ENCODE assay signal across 8 mouse cellular contexts in genomic region chr19:4101466-4101865, GRCm38 (mm10). TPM values are rescaled to one million over a fixed set of nuclear protein-coding genes. Genes with fewer than 3 reads are reported as not detected.
A peak's percentile ranks its signal among the peaks of the same experiment; 100 is the strongest.
DNase-seq lines count a peak whose midpoint lies in the region; ATAC-seq lines count a peak whose summit lies in the region.

No protein-coding gene starts in this region.

- WGBS in kidney, embryonic 14.5 days = 70% methylated on average over 6 of the region's 6 CpGs
- WGBS in embryonic facial prominence, embryonic 11.5 days = 53% methylated on average over 6 of the region's 6 CpGs
- 59% methylated on average over 6 of the region's 6 CpGs for WGBS in hindbrain, embryonic 13.5 days
- 44% methylated on average over 6 of the region's 6 CpGs for WGBS in midbrain, embryonic 15.5 days

- no peaks in the 10 kb centered on the region; the same call in 1 of the 2 replicates for H3K36me3 ChIP-seq in kidney, embryonic 14.5 days (ENCODE audit: control insufficient read depth, insufficient read depth, low read length)
- no peaks in the 10 kb centered on the region for H3K36me3 ChIP-seq in embryonic facial prominence, embryonic 11.5 days (replicated peaks; ENCODE audit: control insufficient read depth, insufficient read depth, low read depth, low read length)
- H3K36me3 ChIP-seq in hindbrain, embryonic 13.5 days = peaks cover 17% of the 10 kb centered on the region
- peaks cover 10% of the 10 kb centered on the region; the same call in 1 of the 2 replicates for H3K36me3 ChIP-seq in midbrain, embryonic 15.5 days (replicated peaks)

- no peak overlapping the region for H3K27ac ChIP-seq in kidney, embryonic 14.5 days (ENCODE audit: low read depth, low read length)
- no peak overlapping the region for H3K27ac ChIP-seq in embryonic facial prominence, embryonic 11.5 days (replicated peaks; ENCODE audit: low read depth, low read length)
- H3K27ac ChIP-seq in hindbrain, embryonic 13.5 days = peak overlapping the region; percentile 69
- peak overlapping the region; percentile 80 for H3K27ac ChIP-seq in midbrain, embryonic 15.5 days

- H3K9me3 ChIP-seq in kidney, embryonic 14.5 days (ENCODE audit: control insufficient read depth, low read length) = no peaks in the 10 kb centered on the region
- H3K9me3 ChIP-seq in embryonic facial prominence, embryonic 11.5 days (replicated peaks; ENCODE audit: control insufficient read depth, low read length) = no peaks in the 10 kb centered on the region
- H3K9me3 ChIP-seq in hindbrain, embryonic 13.5 days = no peaks in the 10 kb centered on the region
- H3K9me3 ChIP-seq in midbrain, embryonic 15.5 days = no peaks in the 10 kb centered on the region

- H3K4me2 ChIP-seq in kidney, embryonic 14.5 days (replicated peaks; ENCODE audit: low read depth, low read length) = peak overlapping the region; percentile 78; the same call in 1 of the 2 replicates
- no peak overlapping the region; the same call in 1 of the 2 replicates for H3K4me2 ChIP-seq in embryonic facial prominence, embryonic 11.5 days (ENCODE audit: low read depth, low read length)
- peak overlapping the region; percentile 69 for H3K4me2 ChIP-seq in hindbrain, embryonic 13.5 days
- H3K4me2 ChIP-seq in midbrain, embryonic 15.5 days = peak overlapping the region; percentile 63

- peaks cover 27% of the 10 kb centered on the region for H3K4me1 ChIP-seq in kidney, embryonic 14.5 days (ENCODE audit: control insufficient read depth, insufficient read depth, low read length)
- H3K4me1 ChIP-seq in embryonic facial prominence, embryonic 11.5 days (ENCODE audit: control insufficient read depth, insufficient read depth, low read length) = peaks cover 4% of the 10 kb centered on the region; the same call in 1 of the 2 replicates
- peaks cover 66% of the 10 kb centered on the region for H3K4me1 ChIP-seq in hindbrain, embryonic 13.5 days (replicated peaks)
- H3K4me1 ChIP-seq in midbrain, embryonic 15.5 days = peaks cover 48% of the 10 kb centered on the region

- H3K4me3 ChIP-seq in kidney, embryonic 14.5 days (ENCODE audit: low read length) = no peak overlapping the region
- H3K4me3 ChIP-seq in embryonic facial prominence, embryonic 11.5 days (ENCODE audit: low read depth, low read length) = no peak overlapping the region; the same call in 1 of the 2 replicates
- H3K4me3 ChIP-seq in hindbrain, embryonic 13.5 days = peak overlapping the region; percentile 53
- peak overlapping the region; percentile 63 for H3K4me3 ChIP-seq in midbrain, embryonic 15.5 days

- no peak for ATAC-seq in kidney, embryonic 14.5 days (ENCODE audit: low FRiP score, low TSS enrichment)
- no peak for ATAC-seq in embryonic facial prominence, embryonic 11.5 days (replicated peaks; ENCODE audit: insufficient number of reproducible peaks, low FRiP score, low TSS enrichment, low read depth)
- ATAC-seq in hindbrain, embryonic 13.5 days (ENCODE audit: low FRiP score) = no peak
- no peak for ATAC-seq in midbrain, embryonic 15.5 days (replicated peaks)

- DNase-seq in kidney, adult 9 months = no peak
- DNase-seq in embryonic facial prominence, embryonic 11.5 days (ENCODE audit: low spot score) = no peak
- DNase-seq in kidney, adult 18-20 months = no peak
- no peak for DNase-seq in layer of hippocampus, postnatal 14 days (ENCODE audit: low spot score in 2 of 2)
- DNase-seq in ovary, postnatal 36 days (ENCODE audit: low spot score) = no peak

- no peak overlapping the region for H3K9ac ChIP-seq in kidney, embryonic 14.5 days (ENCODE audit: low read depth, low read length)
- H3K9ac ChIP-seq in embryonic facial prominence, embryonic 11.5 days (replicated peaks; ENCODE audit: low read length) = peak overlapping the region; percentile 51
- peak overlapping the region; percentile 83 for H3K9ac ChIP-seq in hindbrain, embryonic 13.5 days
- H3K9ac ChIP-seq in midbrain, embryonic 15.5 days = peak overlapping the region; percentile 69

- peaks cover 13% of the 10 kb centered on the region for H3K27me3 ChIP-seq in kidney, embryonic 14.5 days (ENCODE audit: control insufficient read depth, insufficient read depth, low read length)
- peaks cover 19% of the 10 kb centered on the region for H3K27me3 ChIP-seq in embryonic facial prominence, embryonic 11.5 days (ENCODE audit: control insufficient read depth, insufficient read depth, low read length)
- H3K27me3 ChIP-seq in hindbrain, embryonic 13.5 days = peaks cover 32% of the 10 kb centered on the region
- H3K27me3 ChIP-seq in midbrain, embryonic 15.5 days (replicated peaks) = no peaks in the 10 kb centered on the region

RNA-seq across cellular contexts. Expression of gene Pitpnm1, which starts 1.7 kb away (rescaled TPM):
- 14.0 and 15.8 TPM in 2 replicates for polyA plus RNA-seq in kidney, embryonic 14.5 days (2014; fragmentation: Nextera tagmentation; extraction: Ambion mirVana)
- 6.3 and 7.3 TPM in 2 replicates for polyA plus RNA-seq in embryonic facial prominence, embryonic 11.5 days (2014; fragmentation: Nextera tagmentation; extraction: Ambion mirVana)
- polyA plus RNA-seq in hindbrain, embryonic 13.5 days (2015; fragmentation: Nextera tagmentation; extraction: Ambion mirVana) = 43.3 and 48.5 TPM in 2 replicates
- polyA plus RNA-seq in midbrain, embryonic 15.5 days (2015; fragmentation: Nextera tagmentation; extraction: Ambion mirVana) = 97.7 and 102 TPM in 2 replicates
- 100 to 1,000 TPM; 192 to 214 TPM for total RNA-seq in layer of hippocampus, postnatal 14 days (2021)

RNA-seq across cellular contexts. Expression of gene Cdk2ap2, which starts 4.5 kb away (rescaled TPM):
- 116 and 121 TPM in 2 replicates for polyA plus RNA-seq in kidney, embryonic 14.5 days (2014; fragmentation: Nextera tagmentation; extraction: Ambion mirVana)
- polyA plus RNA-seq in embryonic facial prominence, embryonic 11.5 days (2014; fragmentation: Nextera tagmentation; extraction: Ambion mirVana) = 58.6 and 69.0 TPM in 2 replicates
- 79.8 and 81.0 TPM in 2 replicates for polyA plus RNA-seq in hindbrain, embryonic 13.5 days (2015; fragmentation: Nextera tagmentation; extraction: Ambion mirVana)
- polyA plus RNA-seq in midbrain, embryonic 15.5 days (2015; fragmentation: Nextera tagmentation; extraction: Ambion mirVana) = 92.3 and 92.9 TPM in 2 replicates
- 10 to 100 TPM; 25.0 to 34.1 TPM for total RNA-seq in layer of hippocampus, postnatal 14 days (2021)

RNA-seq across cellular contexts. Expression of gene Cabp2, which starts 20.1 kb away (rescaled TPM):
- not detected in 2 replicates for polyA plus RNA-seq in kidney, embryonic 14.5 days (2014; fragmentation: Nextera tagmentation; extraction: Ambion mirVana)
- polyA plus RNA-seq in embryonic facial prominence, embryonic 11.5 days (2014; fragmentation: Nextera tagmentation; extraction: Ambion mirVana) = not detected in 2 replicates
- not detected in 2 replicates for polyA plus RNA-seq in hindbrain, embryonic 13.5 days (2015; fragmentation: Nextera tagmentation; extraction: Ambion mirVana)
- polyA plus RNA-seq in midbrain, embryonic 15.5 days (2015; fragmentation: Nextera tagmentation; extraction: Ambion mirVana) = 0.22 TPM in 1 of 2 replicates, not detected in the other
- total RNA-seq in layer of hippocampus, postnatal 14 days (2021) = not detected

RNA-seq across cellular contexts. Expression of gene Aip, which starts 24.2 kb away (rescaled TPM):
- 92.0 and 97.5 TPM in 2 replicates for polyA plus RNA-seq in kidney, embryonic 14.5 days (2014; fragmentation: Nextera tagmentation; extraction: Ambion mirVana)
- 68.3 and 85.1 TPM in 2 replicates for polyA plus RNA-seq in embryonic facial prominence, embryonic 11.5 days (2014; fragmentation: Nextera tagmentation; extraction: Ambion mirVana)
- 90.3 and 91.7 TPM in 2 replicates for polyA plus RNA-seq in hindbrain, embryonic 13.5 days (2015; fragmentation: Nextera tagmentation; extraction: Ambion mirVana)
- 99.5 and 101 TPM in 2 replicates for polyA plus RNA-seq in midbrain, embryonic 15.5 days (2015; fragmentation: Nextera tagmentation; extraction: Ambion mirVana)
- 10 to 100 TPM; 73.9 to 83.2 TPM for total RNA-seq in layer of hippocampus, postnatal 14 days (2021)

RNA-seq across cellular contexts. Expression of gene Gpr152, which starts 38.1 kb away (rescaled TPM):
- not detected in 2 replicates for polyA plus RNA-seq in kidney, embryonic 14.5 days (2014; fragmentation: Nextera tagmentation; extraction: Ambion mirVana)
- polyA plus RNA-seq in embryonic facial prominence, embryonic 11.5 days (2014; fragmentation: Nextera tagmentation; extraction: Ambion mirVana) = not detected in 2 replicates
- not detected in 2 replicates for polyA plus RNA-seq in hindbrain, embryonic 13.5 days (2015; fragmentation: Nextera tagmentation; extraction: Ambion mirVana)
- 0.04 TPM in 1 of 2 replicates, not detected in the other for polyA plus RNA-seq in midbrain, embryonic 15.5 days (2015; fragmentation: Nextera tagmentation; extraction: Ambion mirVana)
- total RNA-seq in layer of hippocampus, postnatal 14 days (2021) = not detected

Comparison
In these comparisons a context has a peak if more than half of its experiments do, and no peak if none do; other contexts are left out.
1. H3K27ac ChIP-seq: peak in hindbrain, embryonic 13.5 days (single experiment) and midbrain, embryonic 15.5 days (single experiment); none in kidney, embryonic 14.5 days (single experiment) and embryonic facial prominence, embryonic 11.5 days (single experiment).
2. H3K4me3 ChIP-seq: peak in hindbrain, embryonic 13.5 days (single experiment) and midbrain, embryonic 15.5 days (single experiment); none in kidney, embryonic 14.5 days (single experiment) and embryonic facial prominence, embryonic 11.5 days (single experiment).